ENCODE assay signal across 8 mouse cellular contexts in genomic region chr3:66981101-66981661, GRCm38 (mm10). TPM values are rescaled to one million over a fixed set of nuclear protein-coding genes. Genes with fewer than 3 reads are reported as not detected.
DNase-seq lines count a peak whose midpoint lies in the region; ATAC-seq lines count a peak whose summit lies in the region.

TSS of gene Rsrc1 (plus strand) at chr3:66981390.

- peak within 1 kb of the TSS; percentile 69 for H3K4me2 ChIP-seq in forebrain, embryonic 12.5 days
- peak within 1 kb of the TSS; percentile 78 for H3K4me2 ChIP-seq in stomach, embryonic 16.5 days (ENCODE audit: low read depth, low read length)

- H3K9me3 ChIP-seq in forebrain, embryonic 12.5 days = no peaks in the 10 kb centered on the region
- H3K9me3 ChIP-seq in stomach, embryonic 16.5 days (replicated peaks; ENCODE audit: control insufficient read depth, low read length) = no peaks in the 10 kb centered on the region

- peaks cover 60% of the 10 kb centered on the region for H3K27me3 ChIP-seq in forebrain, embryonic 12.5 days
- peaks cover 63% of the 10 kb centered on the region for H3K27me3 ChIP-seq in stomach, embryonic 16.5 days (ENCODE audit: control insufficient read depth, insufficient read depth, low read length)

- no peaks in the 10 kb centered on the region for H3K36me3 ChIP-seq in forebrain, embryonic 12.5 days (replicated peaks)
- no peaks in the 10 kb centered on the region for H3K36me3 ChIP-seq in stomach, embryonic 16.5 days (ENCODE audit: control insufficient read depth, insufficient read depth, low read length)

- peak within 1 kb of the TSS; percentile 59 for H3K9ac ChIP-seq in forebrain, embryonic 12.5 days
- H3K9ac ChIP-seq in stomach, embryonic 16.5 days (ENCODE audit: low read length) = peak within 1 kb of the TSS; percentile 52; the same call in 1 of the 2 replicates

- peak; percentile 50 for ATAC-seq in forebrain, embryonic 12.5 days (ENCODE audit: low FRiP score)
- peak; percentile 53 for ATAC-seq in stomach, embryonic 16.5 days (ENCODE audit: insufficient read depth, low FRiP score)

- H3K4me3 ChIP-seq in forebrain, embryonic 12.5 days (replicated peaks) = peak within 1 kb of the TSS; percentile 48
- H3K4me3 ChIP-seq in stomach, embryonic 16.5 days (replicated peaks; ENCODE audit: low read length) = peak within 1 kb of the TSS; percentile 55

- 1% methylated on average over 55 of the region's 62 CpGs for WGBS in forebrain, embryonic 12.5 days
- WGBS in stomach, embryonic 16.5 days = 1% methylated on average over 50 of the region's 62 CpGs

- peak; percentile 32 for DNase-seq in cerebellum, adult 8-10 months
- no peak for DNase-seq in cerebellum, adult 9-11 months
- peak; percentile 64 for DNase-seq in adipocyte (ENCODE audit: low spot score)
- peak; percentile 66 to 78 for DNase-seq in heart, postnatal 36 days
- peak in 1 of 2 experiments; percentile 9 for DNase-seq in layer of hippocampus, postnatal 14 days (ENCODE audit: low spot score in 2 of 2)
- DNase-seq in lung, postnatal 4 days = peak; percentile 49 to 55

- H3K27ac ChIP-seq in forebrain, embryonic 12.5 days = peak within 1 kb of the TSS; percentile 65
- no peak within 1 kb of the TSS for H3K27ac ChIP-seq in stomach, embryonic 16.5 days (ENCODE audit: low read length)

- intact Hi-C loops in heart, postnatal 36 days (cut with DNase I) = loop anchor here (10.0 kb wide), 2 partner anchors 364 to 604 kb away; partner anchors contain the start of gene Mfsd1

- peaks cover 31% of the 10 kb centered on the region for H3K4me1 ChIP-seq in forebrain, embryonic 12.5 days
- peaks cover 11% of the 10 kb centered on the region for H3K4me1 ChIP-seq in stomach, embryonic 16.5 days (ENCODE audit: control insufficient read depth, insufficient read depth, low read length)

RNA-seq across cellular contexts. Expression of gene Rsrc1, which starts in this region (rescaled TPM):
- 40.3 and 44.5 TPM in 2 replicates for polyA plus RNA-seq in forebrain, embryonic 12.5 days (2016; fragmentation: Nextera tagmentation; extraction: Ambion mirVana)
- total RNA-seq in heart, postnatal 36 days (2021) = 10 to 100 TPM in 1 of 2 experiments, 1 to 10 TPM in 1; 9.3 to 13.5 TPM
- total RNA-seq in layer of hippocampus, postnatal 14 days (2021) = 10 to 100 TPM; 32.1 to 33.3 TPM
- 21.3 and 25.7 TPM in 2 replicates for polyA plus RNA-seq in stomach, embryonic 16.5 days (2015; fragmentation: Nextera tagmentation; extraction: Ambion mirVana)
